Mouse (Mus musculus): ENCODE measurements around the gene Bola3.

Gene Bola3

DNA sequence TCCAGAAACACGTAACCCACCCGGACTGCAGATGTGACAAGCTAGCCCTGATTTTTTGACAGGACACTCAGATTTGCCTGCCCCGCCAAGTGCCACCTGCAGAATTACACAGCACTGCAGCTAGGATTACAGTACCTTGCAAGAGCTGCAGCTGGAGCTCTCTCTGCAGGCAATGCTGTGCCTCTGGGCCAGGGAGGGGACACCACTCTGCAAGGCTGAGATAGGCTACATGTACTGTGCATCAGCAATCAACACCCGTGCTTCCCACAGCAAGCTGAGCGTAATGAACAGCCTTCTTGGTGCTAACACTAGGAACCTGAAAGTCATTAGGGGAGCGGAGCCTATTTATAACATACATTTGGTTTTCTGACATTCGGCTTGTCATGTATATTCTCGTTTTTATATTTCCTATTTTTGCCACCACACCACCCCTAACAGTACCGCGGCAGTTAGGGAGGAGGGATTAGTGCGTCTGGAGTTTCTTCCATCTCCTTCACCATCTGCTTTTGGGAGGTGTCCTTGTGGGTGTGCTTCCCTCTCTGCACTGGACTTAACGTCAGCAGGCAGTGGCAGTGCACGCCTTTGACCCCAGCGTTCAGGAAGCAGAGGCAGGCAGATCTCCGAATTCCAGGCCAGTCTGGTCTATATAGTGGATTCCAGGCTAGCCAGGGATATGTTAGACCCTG is 46.7 kb downstream of the Bola3 start:
- no peak for DNase-seq (ENCODE audit: low read depth)

DNA sequence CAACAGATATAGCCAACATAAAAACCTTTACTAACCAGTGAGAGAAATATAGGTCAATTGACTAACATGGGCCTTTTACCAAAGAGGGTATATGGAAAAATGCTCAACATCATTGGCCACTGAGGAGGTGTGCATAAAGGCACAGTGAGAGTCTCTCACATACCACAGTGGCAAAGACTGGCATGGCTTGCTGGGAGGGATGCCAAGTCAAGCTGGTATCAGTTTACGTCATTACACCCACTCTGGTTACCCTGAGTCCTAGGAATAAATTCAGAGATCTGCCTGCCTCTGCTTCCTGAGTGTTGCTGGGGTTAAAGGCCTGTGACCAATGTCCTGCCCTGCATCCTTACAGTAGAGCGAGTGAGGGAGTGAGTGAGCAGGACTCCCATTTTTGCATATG is 47.8 kb downstream of the Bola3 start:
- no peak for DNase-seq (ENCODE audit: low read depth)

DNA sequence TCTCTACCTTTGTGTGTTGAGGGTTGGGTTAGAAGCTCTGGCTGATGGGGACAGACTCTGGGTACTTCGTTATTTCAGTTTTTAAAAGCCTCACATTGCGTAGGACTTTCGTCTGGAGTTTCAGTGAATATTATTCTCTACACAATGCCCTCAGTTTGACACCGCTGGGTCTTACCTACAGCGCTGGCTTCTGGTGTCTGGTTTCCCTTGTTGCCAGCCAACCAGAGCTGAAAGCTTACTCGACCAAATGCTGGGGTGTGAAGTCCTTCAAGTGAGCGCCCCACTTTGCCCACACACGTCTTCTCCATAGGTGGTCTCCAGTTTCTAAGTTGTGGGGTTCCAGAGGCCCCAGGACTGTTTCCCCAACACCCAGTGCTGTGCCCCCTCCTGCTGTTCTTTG is 48.8 kb downstream of the Bola3 start:
- no peak for DNase-seq (ENCODE audit: low read depth)

DNA sequence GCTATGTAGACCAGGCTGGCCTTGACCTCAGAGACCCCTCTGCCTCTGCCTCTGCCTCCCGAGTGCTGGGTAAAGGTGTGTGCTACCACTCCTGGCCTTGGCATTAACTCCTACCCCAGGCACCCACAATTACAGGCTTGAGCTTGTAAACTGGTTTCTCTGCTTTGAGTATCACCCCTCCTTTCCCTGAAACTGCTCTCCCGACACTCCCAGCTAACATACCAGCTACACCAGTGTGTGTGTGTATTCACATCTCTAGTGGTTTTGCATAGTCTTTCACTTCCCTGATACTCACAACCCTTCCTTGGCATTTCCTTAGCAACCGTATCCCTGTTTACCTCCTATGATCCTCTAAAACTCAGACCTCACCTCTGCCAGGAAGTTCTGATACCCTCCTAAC is 50.8 kb downstream of the Bola3 start:
- DNase-seq (ENCODE audit: low read depth) = no peak

DNA sequence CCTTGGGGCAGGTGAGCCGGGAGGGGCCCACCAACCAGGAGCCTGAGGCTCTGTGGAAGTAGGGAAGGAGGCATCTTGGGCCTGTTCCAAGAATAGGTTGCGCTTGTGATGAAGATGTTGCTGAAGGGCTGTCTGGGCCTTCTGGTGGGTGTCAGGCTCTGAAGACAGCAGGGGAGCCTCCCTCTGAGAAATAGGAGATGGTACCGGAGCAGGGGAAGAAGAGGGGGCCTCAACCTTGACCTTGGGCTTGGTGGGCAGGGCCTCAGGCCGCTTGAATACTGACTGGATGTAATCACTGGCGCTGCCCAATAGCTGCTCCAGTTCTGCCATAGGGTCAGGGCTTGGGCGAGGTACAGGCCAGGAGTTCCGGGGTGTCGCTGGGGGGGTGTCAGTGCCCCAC is 54.5 kb downstream of the Bola3 start:
- DNase-seq (ENCODE audit: low read depth) = no peak

DNA sequence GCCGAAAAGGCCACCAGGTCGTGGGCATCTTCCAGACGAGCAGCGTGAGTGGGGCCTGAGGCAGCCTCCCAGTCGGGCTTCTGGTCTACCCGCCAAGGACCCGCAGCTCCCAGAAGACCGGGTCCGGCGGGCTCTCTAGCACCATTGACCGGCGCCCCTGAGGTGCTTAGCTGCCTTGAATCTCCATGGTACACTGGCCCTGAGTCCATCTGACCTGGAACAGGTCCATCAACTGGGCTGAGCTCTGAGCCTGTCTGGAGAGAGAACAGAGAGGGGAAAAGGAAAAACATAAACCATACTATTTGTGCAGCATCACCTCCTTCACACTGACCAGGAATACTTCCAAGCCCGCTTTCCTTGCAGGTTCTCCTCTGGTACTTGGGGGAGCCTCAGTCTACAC is 55.6 kb downstream of the Bola3 start:
- DNase-seq (ENCODE audit: low read depth) = no peak

DNA sequence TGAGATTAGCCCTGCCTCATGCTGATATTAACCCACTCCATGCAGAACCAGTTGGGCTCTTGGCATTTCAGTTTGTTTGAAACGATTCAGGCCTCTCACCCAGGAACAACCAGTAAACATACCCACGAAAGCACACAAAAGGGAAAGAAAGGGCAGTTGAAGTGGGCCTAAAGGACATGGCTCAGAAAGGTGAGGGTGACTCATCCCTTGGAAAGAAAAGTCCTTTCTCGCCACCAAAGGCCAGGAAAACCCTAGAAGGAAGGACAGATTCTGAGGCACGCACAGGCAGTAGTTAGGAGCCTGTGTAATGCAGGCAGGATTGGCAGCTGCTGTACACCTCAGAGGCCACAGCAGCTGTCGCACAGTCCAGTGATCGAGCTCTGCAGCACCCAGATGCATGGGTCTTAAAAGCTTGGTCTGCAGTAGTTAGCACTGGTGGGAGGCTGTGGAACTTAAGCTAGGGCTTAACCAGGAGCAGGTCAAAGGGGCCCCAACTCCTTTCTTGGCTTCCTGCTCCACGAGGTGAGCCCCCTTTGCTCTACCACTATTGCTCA is 56.6 kb downstream of the Bola3 start:
- no peak for DNase-seq (ENCODE audit: low read depth)

DNA sequence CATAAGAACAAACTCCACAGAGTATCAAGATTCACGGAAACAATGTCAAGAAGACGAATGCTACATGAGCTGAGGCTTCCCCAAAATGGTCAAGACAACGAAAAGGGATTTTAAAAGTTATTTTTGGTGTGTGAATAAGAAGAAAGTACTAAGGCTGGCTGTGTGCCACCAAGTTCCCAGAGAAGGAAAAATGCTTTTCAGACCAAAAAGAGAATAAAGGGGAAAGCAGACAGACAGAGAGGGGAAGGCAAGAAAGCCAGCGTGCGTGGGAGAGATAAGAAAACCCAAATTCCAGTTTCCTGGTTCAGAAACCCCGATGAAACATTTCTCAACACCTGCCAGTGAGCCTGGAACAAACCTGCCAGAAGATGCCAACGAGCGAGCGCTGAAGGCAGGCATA is 59.6 kb downstream of the Bola3 start:
- no peak for DNase-seq (ENCODE audit: low read depth)
